Mouse (Mus musculus): Measurements from ENCODE around the gene Aaed1.

DNA sequence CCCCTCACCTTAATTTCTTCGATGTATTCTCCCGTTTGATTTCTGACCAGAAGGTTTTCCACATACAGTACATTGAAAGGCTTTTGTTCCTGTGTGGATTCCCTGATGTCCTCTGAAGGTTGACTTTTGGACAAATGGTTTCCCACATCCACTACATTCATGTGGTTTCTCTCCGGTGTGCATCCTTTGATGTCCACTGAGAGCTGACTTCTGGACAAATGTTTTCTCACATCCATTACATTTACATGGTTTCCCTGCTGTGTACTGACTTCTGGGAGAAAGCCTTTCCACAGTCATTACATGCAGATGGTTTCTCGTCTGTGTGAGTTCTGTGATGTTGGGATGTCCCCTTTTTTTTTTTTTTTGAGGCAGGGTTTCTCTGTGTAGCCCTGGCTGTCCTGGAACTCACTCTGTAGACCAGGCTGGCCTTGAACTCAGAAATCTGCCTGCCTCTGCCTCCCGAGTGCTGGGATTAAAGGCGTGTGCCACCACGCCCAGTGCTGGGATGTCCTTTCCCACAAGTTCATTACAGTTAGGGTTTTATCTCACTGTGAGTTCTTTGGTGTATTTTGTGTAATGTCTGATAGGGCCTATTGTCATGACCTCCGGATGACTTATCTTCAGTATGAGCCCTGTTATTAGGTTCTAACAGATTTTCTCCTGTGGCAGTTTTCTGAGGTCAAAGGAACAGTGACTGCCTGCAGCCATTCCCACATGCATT, 10.2 kb upstream of the Aaed1 start:
- TF ChIP-seq CTCF (IDR thresholded peaks at IDR 0.05; ENCODE audit: control insufficient read depth, insufficient read depth, insufficient read length) (no peak), FOSL1 (IDR thresholded peaks at IDR 0.05; ENCODE audit: insufficient read depth, low read length, poor library complexity, severe bottlenecking) (no peak), MAX (IDR thresholded peaks at IDR 0.05) (no peak), MYOD1 (IDR thresholded peaks at IDR 0.05; ENCODE audit: control insufficient read depth, insufficient read length, low read depth) (no peak), MYOG (IDR thresholded peaks at IDR 0.05; ENCODE audit: control insufficient read depth, extremely low read depth, insufficient read length) (no peak), USF1 (IDR thresholded peaks at IDR 0.05; ENCODE audit: low read depth) (no peak)

Data from C2C12 (cell line).